Mouse (Mus musculus): ENCODE data around the gene Smarca2.

DNA sequence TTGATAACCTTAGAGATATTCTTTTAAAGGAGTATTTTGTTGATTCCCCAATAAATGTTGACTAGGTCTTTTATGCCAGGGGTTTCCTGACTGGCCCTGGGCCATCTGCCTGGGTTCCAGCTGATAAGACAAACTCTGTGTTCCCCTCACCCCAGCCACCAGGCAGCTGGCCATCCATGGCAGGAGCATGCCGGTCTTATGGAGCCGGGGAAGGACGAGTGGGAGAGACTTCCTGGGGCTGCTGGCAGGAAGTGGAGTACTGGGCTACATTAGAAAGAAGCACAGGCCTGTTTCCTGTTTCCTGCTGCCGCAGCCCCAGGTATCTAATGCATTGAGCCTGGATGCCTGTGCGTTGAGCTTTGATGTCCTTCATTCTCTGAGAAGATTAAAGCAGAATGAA, 102.1 kb downstream of the Smarca2 start:
- TF ChIP-seq CTCF (IDR thresholded peaks at IDR 0.05; ENCODE audit: control insufficient read depth, insufficient read depth, insufficient replicate concordance, low read depth, low read length) = no peak
- TF ChIP-seq POLR2A (IDR thresholded peaks at IDR 0.05; ENCODE audit: control insufficient read depth, low read depth, low read length) = no peak
